Mouse (Mus musculus): ENCODE data around the gene Pigx. TPM values are rescaled to one million over a fixed set of nuclear protein-coding genes. Genes with fewer than 3 reads are reported as not detected.

Gene Pigx
- polyA plus RNA-seq, 1 experiment, result 29.0 TPM

DNA sequence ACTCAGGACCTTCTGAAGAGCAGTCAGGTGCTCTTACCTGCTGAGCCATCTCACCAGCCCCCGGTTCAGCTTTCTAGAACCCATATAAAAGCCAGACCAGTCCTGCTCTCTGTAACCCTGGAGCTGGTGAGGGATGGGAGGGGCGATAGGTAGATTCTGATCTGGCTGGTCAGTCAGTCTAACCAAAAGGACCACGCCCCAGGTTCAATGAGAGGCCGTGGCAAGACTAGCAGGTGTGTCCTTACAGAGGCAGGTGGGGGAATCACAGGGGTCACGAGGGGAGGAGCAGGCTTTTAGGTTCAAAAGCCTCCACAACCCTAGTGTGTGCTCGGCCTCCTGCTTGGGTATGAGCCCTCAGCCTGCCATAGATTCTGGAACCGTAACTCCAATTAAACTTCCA is 8.1 kb downstream of the Pigx start:
- DNase-seq, result no peak
- no peak overlapping the region for H3K4me3 ChIP-seq (ENCODE audit: insufficient read depth, low read depth, low read length)
- no peak overlapping the region for H3K27ac ChIP-seq (ENCODE audit: insufficient read depth, low read depth, low read length)
- WGBS, result 95% methylated on average over 7 of the region's 7 CpGs
- no peaks in the 10 kb centered on the region for H3K27me3 ChIP-seq (replicated peaks; ENCODE audit: control insufficient read depth, insufficient read depth, low read length)
- TF ChIP-seq POLR2A (IDR thresholded peaks at IDR 0.05; ENCODE audit: low read depth, low read length) (no peak), CTCF (conservative IDR thresholded peaks at IDR 0.05; ENCODE audit: insufficient read depth, insufficient read length, low read depth, low read length) (no peak)
- H3K36me3 ChIP-seq (ENCODE audit: control insufficient read depth, insufficient read depth, low read length), result no peaks in the 10 kb centered on the region; the same call in 1 of the 2 replicates
- peaks cover 2% of the 10 kb centered on the region; the same call in 1 of the 2 replicates for H3K4me1 ChIP-seq (ENCODE audit: control insufficient read depth, insufficient read depth, low read length)

DNA sequence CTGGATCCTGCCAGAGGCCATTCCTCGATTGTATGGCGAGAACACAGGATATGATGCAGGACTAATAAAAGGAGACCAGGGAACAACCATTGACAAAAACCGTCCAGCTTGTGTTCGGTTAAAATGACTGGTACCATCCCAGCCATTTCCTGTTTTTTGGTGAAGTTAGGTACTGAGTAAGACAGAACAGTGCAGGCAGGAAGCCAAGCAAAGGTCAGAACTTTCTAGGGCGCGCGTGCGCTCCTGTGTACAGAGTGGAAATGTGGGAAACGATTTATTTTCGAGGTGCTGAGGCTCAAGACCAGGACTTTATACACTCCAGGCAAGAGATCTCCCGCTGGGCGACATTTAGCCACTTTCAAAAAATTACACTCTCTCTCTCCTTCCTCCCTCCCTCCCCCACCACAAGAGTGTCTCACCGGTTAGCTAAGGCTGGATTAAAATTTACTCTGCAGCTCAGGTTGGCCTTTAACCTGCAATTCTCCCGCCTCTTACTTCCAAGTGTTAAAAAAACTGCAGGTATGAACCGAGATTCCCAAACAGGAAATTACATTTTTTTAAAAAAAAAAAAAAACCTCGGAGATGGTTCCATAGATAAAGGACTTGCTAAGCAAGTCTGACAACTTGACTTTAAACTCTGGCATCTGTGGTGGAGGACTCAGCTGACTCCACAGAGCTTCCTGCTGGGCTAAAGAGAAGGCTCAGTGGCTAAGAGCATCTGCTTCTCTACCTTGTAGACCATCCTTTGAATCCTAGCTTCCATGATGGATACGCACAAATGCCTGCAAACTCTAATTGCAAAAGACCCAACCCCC is 11.7 kb downstream of the Pigx start:
- DNase-seq, result peak; percentile 89
- H3K4me3 ChIP-seq (ENCODE audit: insufficient read depth, low read depth, low read length), result no peak overlapping the region
- peaks cover 3% of the 10 kb centered on the region for H3K36me3 ChIP-seq (ENCODE audit: control insufficient read depth, insufficient read depth, low read length)

DNA sequence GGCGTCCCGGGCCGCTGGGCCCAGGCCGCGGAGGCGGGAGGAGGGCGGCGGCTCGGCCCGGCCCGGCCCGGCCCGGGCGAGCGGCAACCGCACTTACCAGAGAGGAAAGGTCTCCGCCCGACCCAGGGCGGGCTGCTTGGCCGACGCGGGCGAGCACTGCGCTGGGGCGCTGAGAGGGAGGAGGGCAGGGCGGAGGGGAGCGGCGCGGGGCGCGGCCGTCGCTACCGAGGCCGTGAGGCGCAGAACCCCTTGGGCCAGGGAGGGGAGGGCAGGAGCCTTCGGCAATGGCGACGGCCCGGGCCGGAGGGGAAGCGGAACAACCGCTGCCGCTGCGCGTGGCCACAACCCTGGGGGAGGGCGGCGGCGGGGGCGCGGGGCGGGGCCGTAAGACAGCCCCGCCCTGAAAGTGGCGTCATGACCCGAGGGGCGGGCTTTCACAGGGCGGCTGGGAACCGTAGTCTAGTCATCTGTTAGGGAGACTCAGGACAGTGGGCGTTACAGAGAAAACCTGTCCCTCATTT is 20.5 kb downstream of the Pigx start, which contains the start of gene Pak2:
TSS of gene Pak2 (minus strand) at position 352 of the 521 bp plus-strand sequence.
- Histone ChIP-seq H3K27ac (ENCODE audit: insufficient read depth, low read depth, low read length) (peak within 1 kb of the TSS; percentile 86), H3K36me3 (ENCODE audit: control insufficient read depth, insufficient read depth, low read length) (peaks cover 2% of the 10 kb centered on the region; the same call in 1 of the 2 replicates), H3K4me3 (ENCODE audit: insufficient read depth, low read depth, low read length) (peak within 1 kb of the TSS; percentile 88), H3K4me1 (ENCODE audit: control insufficient read depth, insufficient read depth, low read length) (peaks cover 25% of the 10 kb centered on the region; the same call in 1 of the 2 replicates), H3K27me3 (replicated peaks; ENCODE audit: control insufficient read depth, insufficient read depth, low read length) (no peaks in the 10 kb centered on the region)
- peak; percentile 94 for DNase-seq
- TF ChIP-seq CTCF (conservative IDR thresholded peaks at IDR 0.05; ENCODE audit: insufficient read depth, insufficient read length, low read depth, low read length), result no peak
- peak; percentile 79 for TF ChIP-seq POLR2A (IDR thresholded peaks at IDR 0.05; ENCODE audit: low read depth, low read length)
- under 1% methylated on average over 57 of the region's 60 CpGs for WGBS

More for the DNA sequence above, 11.7 kb downstream of the Pigx start:
- peak overlapping the region; percentile 59 for H3K27ac ChIP-seq (ENCODE audit: insufficient read depth, low read depth, low read length)
- 23% methylated on average over 17 of the region's 17 CpGs for WGBS
- no peak for TF ChIP-seq CTCF (conservative IDR thresholded peaks at IDR 0.05; ENCODE audit: insufficient read depth, insufficient read length, low read depth, low read length)
- no peak for TF ChIP-seq POLR2A (IDR thresholded peaks at IDR 0.05; ENCODE audit: low read depth, low read length)
- no peaks in the 10 kb centered on the region for H3K27me3 ChIP-seq (replicated peaks; ENCODE audit: control insufficient read depth, insufficient read depth, low read length)
- peaks cover 2% of the 10 kb centered on the region; the same call in 1 of the 2 replicates for H3K4me1 ChIP-seq (ENCODE audit: control insufficient read depth, insufficient read depth, low read length)

DNA sequence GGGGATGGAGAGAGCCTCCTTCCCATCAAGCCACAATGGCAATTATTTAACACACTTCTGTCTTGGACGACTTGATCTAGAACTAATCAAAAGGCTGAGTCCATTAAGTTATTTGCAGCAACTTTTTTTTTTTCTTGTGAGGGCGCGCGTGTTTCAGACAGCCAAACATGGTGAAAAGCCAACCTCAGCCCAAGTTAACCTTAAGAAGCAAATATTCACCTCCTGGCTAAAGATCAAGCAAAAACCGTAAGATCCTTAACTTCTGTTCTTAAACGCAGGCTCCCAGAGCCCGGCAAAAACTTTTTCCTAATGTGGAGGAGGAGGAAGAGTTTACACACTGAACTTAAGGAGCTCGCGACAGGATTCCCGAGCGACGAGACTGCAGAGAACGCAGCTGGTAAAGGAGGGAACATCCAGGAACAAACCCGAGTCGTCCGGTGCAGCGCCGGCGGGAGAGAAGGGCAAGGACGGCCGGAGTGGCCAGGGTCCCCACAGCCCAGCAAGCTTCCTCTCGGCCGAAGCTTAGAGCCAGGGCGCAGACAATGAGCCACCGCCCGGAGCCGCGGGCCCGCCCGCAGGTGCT is 21.0 kb downstream of the Pigx start:
- Histone ChIP-seq H3K27me3 (replicated peaks; ENCODE audit: control insufficient read depth, insufficient read depth, low read length) (no peaks in the 10 kb centered on the region), H3K4me1 (ENCODE audit: control insufficient read depth, insufficient read depth, low read length) (peaks cover 25% of the 10 kb centered on the region; the same call in 1 of the 2 replicates), H3K36me3 (ENCODE audit: control insufficient read depth, insufficient read depth, low read length) (no peaks in the 10 kb centered on the region; the same call in 1 of the 2 replicates), H3K4me3 (ENCODE audit: insufficient read depth, low read depth, low read length) (peak overlapping the region; percentile 88), H3K27ac (ENCODE audit: insufficient read depth, low read depth, low read length) (peak overlapping the region; percentile 86)
- no peak for TF ChIP-seq POLR2A (IDR thresholded peaks at IDR 0.05; ENCODE audit: low read depth, low read length)
- no peak for TF ChIP-seq CTCF (conservative IDR thresholded peaks at IDR 0.05; ENCODE audit: insufficient read depth, insufficient read length, low read depth, low read length)
- WGBS, result under 1% methylated on average over 30 of the region's 30 CpGs
- DNase-seq, result peak; percentile 57

DNA sequence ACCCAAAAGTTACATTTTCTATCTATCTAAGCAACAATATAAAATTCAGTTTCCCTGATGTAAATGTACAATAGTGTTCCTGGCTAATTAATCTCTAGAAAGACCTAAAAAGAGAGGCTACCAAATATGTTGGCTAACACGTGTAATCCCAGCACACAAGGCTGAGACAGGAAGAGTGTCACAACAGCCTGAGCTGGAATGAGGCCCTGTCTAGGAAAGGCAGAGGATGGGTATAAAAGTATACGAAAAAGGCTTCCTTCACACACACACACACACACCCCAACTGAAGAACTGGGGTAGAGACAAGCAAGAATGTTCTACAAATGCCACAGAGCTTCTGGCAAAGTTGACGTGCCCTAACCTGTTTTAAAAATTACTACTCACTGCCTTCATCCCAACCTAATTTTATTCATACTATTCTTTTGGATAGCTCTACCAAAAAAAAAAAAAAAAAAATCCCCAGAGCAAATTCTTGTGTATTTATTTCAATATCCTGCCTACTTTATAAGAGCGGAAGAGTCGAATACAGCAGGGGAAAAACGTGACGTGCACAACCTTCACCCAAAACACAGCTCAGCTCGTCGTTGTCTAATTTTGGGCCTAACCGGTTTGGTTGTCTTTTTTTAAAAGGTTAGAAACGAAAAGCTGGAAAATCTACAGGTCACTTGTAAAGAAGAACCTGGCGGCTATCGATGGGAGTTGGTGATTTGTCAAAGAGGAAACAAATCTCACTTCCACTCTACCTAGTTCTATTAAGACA is 21.7 kb downstream of the Pigx start:
- H3K4me1 ChIP-seq (ENCODE audit: control insufficient read depth, insufficient read depth, low read length), result peaks cover 25% of the 10 kb centered on the region; the same call in 1 of the 2 replicates
- no peak for DNase-seq
- WGBS, result 1% methylated on average over 13 of the region's 13 CpGs
- no peaks in the 10 kb centered on the region for H3K27me3 ChIP-seq (replicated peaks; ENCODE audit: control insufficient read depth, insufficient read depth, low read length)
- no peaks in the 10 kb centered on the region for H3K36me3 ChIP-seq (ENCODE audit: control insufficient read depth, insufficient read depth, low read length)
- TF ChIP-seq CTCF (conservative IDR thresholded peaks at IDR 0.05; ENCODE audit: insufficient read depth, insufficient read length, low read depth, low read length), result no peak
- no peak for TF ChIP-seq POLR2A (IDR thresholded peaks at IDR 0.05; ENCODE audit: low read depth, low read length)
- peak overlapping the region; percentile 86 for H3K27ac ChIP-seq (ENCODE audit: insufficient read depth, low read depth, low read length)
- peak overlapping the region; percentile 88 for H3K4me3 ChIP-seq (ENCODE audit: insufficient read depth, low read depth, low read length)

DNA sequence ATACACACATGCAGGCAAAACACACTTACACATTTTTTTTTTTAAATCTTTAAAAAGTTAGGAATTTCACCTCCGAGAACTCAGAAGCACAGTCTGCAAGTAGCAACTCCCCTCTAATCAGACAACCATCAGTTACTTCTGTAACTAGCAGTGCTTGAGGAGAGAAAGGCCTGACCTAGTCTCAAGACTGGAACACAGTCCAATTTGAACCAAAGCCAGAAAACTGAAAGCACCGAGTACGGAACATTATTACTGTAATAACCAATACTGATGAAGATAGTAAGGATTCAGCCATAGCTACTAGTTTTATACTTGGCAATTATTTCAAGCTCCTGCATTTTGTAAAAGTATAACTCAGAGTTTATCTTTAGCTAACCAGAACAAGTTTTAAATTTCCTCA is 23.1 kb downstream of the Pigx start:
- Histone ChIP-seq H3K4me3 (ENCODE audit: insufficient read depth, low read depth, low read length) (no peak overlapping the region), H3K27me3 (replicated peaks; ENCODE audit: control insufficient read depth, insufficient read depth, low read length) (no peaks in the 10 kb centered on the region), H3K27ac (ENCODE audit: insufficient read depth, low read depth, low read length) (no peak overlapping the region), H3K36me3 (ENCODE audit: control insufficient read depth, insufficient read depth, low read length) (no peaks in the 10 kb centered on the region), H3K4me1 (ENCODE audit: control insufficient read depth, insufficient read depth, low read length) (peaks cover 28% of the 10 kb centered on the region; the same call in 1 of the 2 replicates)
- WGBS, result 9% methylated on average over 3 of the region's 3 CpGs
- DNase-seq, result peak; percentile 51
- TF ChIP-seq CTCF (conservative IDR thresholded peaks at IDR 0.05; ENCODE audit: insufficient read depth, insufficient read length, low read depth, low read length), result no peak
- no peak for TF ChIP-seq POLR2A (IDR thresholded peaks at IDR 0.05; ENCODE audit: low read depth, low read length)

Measured in kidney, adult 2 months (tissue).